Mouse (Mus musculus): ENCODE data around the gene Tmem100.

GRCm38 (mm10) chr11:90066405-90067250 is 36.5 kb downstream of the Tmem100 start:
- TF ChIP-seq CTCF (IDR thresholded peaks at IDR 0.05; ENCODE audit: extremely low read depth, insufficient read length, insufficient replicate concordance, low read depth, low read length): no peak
- TF ChIP-seq POLR2A (IDR thresholded peaks at IDR 0.05; ENCODE audit: low read depth, low read length): no peak
